Mouse (Mus musculus): ENCODE results near the gene Elavl4.

Elavl4 gene

GRCm38 (mm10) chr4:110351178-110352000, at the start of gene Elavl4:
Gene Elavl4 (minus strand): TSS chr4:110351909.
- peak; percentile 4 for DNase-seq (ENCODE audit: extremely low read depth, insufficient read length, low spot score)

GRCm38 (mm10) chr4:110397618-110398045, 45.9 kb upstream of the Elavl4 start, which contains the start of gene Agbl4:
Gene Agbl4 (plus strand): TSS chr4:110397661.
- DNase-seq (ENCODE audit: extremely low read depth, insufficient read length, low spot score), result peak; percentile 4

- DNase-seq (ENCODE audit: extremely low read depth, insufficient read length, low spot score), result no peak
These were observed 44.5 kb upstream of the Elavl4 start for GRCm38 (mm10) chr4:110396221-110396620.

GRCm38 (mm10) chr4:110360568-110360967, 8.9 kb upstream of the Elavl4 start:
- DNase-seq (ENCODE audit: extremely low read depth, insufficient read length, low spot score), result no peak

- DNase-seq (ENCODE audit: extremely low read depth, insufficient read length, low spot score), result no peak
These were observed 276 bp upstream of the Elavl4 start for GRCm38 (mm10) chr4:110352001-110352369.

GRCm38 (mm10) chr4:110350856-110351177, 892 bp downstream of the Elavl4 start:
- no peak for DNase-seq (ENCODE audit: extremely low read depth, insufficient read length, low spot score)

- no peak for DNase-seq (ENCODE audit: extremely low read depth, insufficient read length, low spot score)
These were observed 27.8 kb downstream of the Elavl4 start for GRCm38 (mm10) chr4:110323912-110324311.

- DNase-seq (ENCODE audit: extremely low read depth, insufficient read length, low spot score), result no peak
These were observed 39.6 kb downstream of the Elavl4 start for GRCm38 (mm10) chr4:110312126-110312525.

GRCm38 (mm10) chr4:110306972-110307371, 44.7 kb downstream of the Elavl4 start:
- DNase-seq (ENCODE audit: extremely low read depth, insufficient read length, low spot score), result no peak

GRCm38 (mm10) chr4:110306559-110306958, 45.1 kb downstream of the Elavl4 start:
- no peak for DNase-seq (ENCODE audit: extremely low read depth, insufficient read length, low spot score)

GRCm38 (mm10) chr4:110295793-110296192, 55.9 kb downstream of the Elavl4 start:
- no peak for DNase-seq (ENCODE audit: extremely low read depth, insufficient read length, low spot score)

GRCm38 (mm10) chr4:110293238-110293637, 58.5 kb downstream of the Elavl4 start:
- DNase-seq (ENCODE audit: extremely low read depth, insufficient read length, low spot score), result no peak

GRCm38 (mm10) chr4:110292471-110292870, 59.2 kb downstream of the Elavl4 start:
- DNase-seq (ENCODE audit: extremely low read depth, insufficient read length, low spot score), result no peak

GRCm38 (mm10) chr4:110290544-110291095, 61.1 kb downstream of the Elavl4 start:
- no peak for DNase-seq (ENCODE audit: extremely low read depth, insufficient read length, low spot score)

GRCm38 (mm10) chr4:110290056-110290455, 61.7 kb downstream of the Elavl4 start:
- DNase-seq (ENCODE audit: extremely low read depth, insufficient read length, low spot score), result no peak

- DNase-seq (ENCODE audit: extremely low read depth, insufficient read length, low spot score), result no peak
These were observed 64.2 kb downstream of the Elavl4 start for GRCm38 (mm10) chr4:110287412-110288067.

- DNase-seq (ENCODE audit: extremely low read depth, insufficient read length, low spot score), result no peak
These were observed 64.9 kb downstream of the Elavl4 start for GRCm38 (mm10) chr4:110286841-110287240.

- no peak for DNase-seq (ENCODE audit: extremely low read depth, insufficient read length, low spot score)
These were observed 65.3 kb downstream of the Elavl4 start for GRCm38 (mm10) chr4:110286371-110286781.

- DNase-seq (ENCODE audit: extremely low read depth, insufficient read length, low spot score), result no peak
These were observed 66.1 kb downstream of the Elavl4 start for GRCm38 (mm10) chr4:110285346-110286330.

- DNase-seq (ENCODE audit: extremely low read depth, insufficient read length, low spot score), result no peak
These were observed 67.3 kb downstream of the Elavl4 start for GRCm38 (mm10) chr4:110284446-110284845.

- no peak for DNase-seq (ENCODE audit: extremely low read depth, insufficient read length, low spot score)
These were observed 81.7 kb downstream of the Elavl4 start for GRCm38 (mm10) chr4:110270046-110270445.
